Mouse (Mus musculus) spleen, adult 18-20 months (tissue): Measurements from ENCODE around the gene Gm9045.
"Not testable (repeated sequence)": the region's sequence is repeated elsewhere in the genome, so short reads cannot be mapped to it uniquely, and the experiment has no call there.

Source experiments
- DNase-seq, 2 experiments: peaks; one replicate each; pipeline ENCODE4 v3.0.0; 2022; ENCODE audit warnings: mixed read lengths in 2 of 2

The Gm9045 gene

DNA sequence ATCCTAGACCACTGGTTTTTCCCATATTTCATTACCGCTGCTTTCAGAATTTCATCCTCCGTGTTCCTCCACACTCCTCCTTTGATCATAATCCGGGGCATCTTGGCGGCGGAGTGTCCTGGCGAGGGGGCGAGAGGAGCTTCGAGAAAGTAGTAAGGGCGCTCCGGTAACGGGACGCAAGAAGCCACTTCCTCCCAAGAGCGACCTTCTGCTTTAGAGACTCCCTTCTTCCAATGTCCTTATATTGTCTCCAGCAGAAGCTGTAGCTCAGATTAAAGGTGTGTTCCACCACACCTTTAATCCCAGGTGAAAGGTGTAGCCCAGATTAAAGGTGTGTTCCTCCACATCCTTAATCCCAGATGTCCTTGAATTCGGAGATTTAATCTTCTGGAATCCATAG, at the start of gene Gm9045:
TSS of gene Gm9045 (minus strand) at position 101 of the 400 bp plus-strand sequence.
- not testable (repeated sequence) for DNase-seq

DNA sequence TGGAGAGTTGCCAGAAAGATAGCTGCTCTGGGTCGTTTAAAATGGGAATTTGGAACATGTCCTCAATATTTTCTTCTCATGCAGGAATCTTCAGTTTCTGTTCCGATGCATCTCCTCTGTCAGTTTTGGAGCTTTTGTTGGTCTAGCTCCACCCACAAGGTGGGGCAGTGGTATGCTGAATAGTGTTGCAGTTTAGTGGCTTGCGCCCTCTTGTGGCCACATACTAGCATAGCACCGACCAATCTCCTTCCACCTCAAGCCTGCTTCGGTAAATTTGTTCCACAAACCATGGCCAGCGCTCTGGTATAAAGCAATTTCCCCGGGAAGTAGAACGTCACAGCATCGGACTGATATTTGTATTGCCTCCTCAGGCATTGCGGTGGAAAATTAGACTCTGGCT, 32.8 kb upstream of the Gm9045 start:
- peak; percentile 54 to 75 for DNase-seq

DNA sequence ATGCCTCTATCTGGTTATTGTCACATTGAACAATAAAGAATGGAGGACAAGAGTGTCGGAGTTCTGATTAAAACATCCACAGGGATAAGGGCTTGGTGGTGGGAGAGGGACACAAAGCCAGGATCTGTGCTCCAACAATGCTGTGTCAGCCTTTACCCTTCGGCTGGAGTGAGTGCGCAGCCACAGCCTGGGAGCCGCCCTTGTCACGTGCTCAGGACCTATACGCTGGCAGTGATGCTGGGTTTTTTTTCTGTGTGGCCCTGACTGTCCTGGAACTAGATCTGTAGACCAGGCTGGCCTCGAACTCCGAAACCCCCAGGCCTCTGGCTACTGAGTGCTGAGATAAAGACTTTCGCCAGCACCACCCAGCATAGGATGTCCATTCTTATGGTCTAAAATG, 31.9 kb upstream of the Gm9045 start:
- no peak for DNase-seq

DNA sequence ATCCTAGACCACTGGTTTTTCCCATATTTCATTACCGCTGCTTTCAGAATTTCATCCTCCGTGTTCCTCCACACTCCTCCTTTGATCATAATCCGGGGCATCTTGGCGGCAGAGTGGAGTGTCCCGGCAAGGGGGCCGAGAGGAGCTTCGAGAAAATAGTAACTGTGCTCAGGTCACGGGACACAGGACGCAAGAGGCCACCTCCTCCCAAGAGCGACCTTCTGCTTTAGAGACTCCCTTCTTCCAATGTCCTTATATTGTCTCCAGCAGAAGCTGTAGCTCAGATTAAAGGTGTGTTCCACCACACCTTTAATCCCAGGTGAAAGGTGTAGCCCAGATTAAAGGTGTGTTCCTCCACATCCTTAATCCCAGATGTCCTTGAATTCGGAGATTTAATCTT, 16.4 kb upstream of the Gm9045 start, which contains the start of gene Gm9049:
TSS of gene Gm9049 (minus strand) at position 101 of the 400 bp plus-strand sequence.
- DNase-seq, result not testable (repeated sequence)

DNA sequence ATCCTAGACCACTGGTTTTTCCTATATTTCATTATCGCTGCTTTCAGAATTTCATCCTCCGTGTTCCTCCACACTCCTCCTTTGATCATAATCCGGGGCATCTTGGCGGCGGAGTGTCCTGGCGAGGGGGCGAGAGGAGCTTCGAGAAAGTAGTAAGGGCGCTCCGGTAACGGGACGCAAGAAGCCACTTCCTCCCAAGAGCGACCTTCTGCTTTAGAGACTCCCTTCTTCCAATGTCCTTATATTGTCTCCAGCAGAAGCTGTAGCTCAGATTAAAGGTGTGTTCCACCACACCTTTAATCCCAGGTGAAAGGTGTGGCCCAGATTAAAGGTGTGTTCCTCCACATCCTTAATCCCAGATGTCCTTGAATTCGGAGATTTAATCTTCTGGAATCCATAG, 10.9 kb upstream of the Gm9045 start, which contains the start of gene Gm9048:
TSS of gene Gm9048 (minus strand) at position 101 of the 400 bp plus-strand sequence.
- DNase-seq, result not testable (repeated sequence)

DNA sequence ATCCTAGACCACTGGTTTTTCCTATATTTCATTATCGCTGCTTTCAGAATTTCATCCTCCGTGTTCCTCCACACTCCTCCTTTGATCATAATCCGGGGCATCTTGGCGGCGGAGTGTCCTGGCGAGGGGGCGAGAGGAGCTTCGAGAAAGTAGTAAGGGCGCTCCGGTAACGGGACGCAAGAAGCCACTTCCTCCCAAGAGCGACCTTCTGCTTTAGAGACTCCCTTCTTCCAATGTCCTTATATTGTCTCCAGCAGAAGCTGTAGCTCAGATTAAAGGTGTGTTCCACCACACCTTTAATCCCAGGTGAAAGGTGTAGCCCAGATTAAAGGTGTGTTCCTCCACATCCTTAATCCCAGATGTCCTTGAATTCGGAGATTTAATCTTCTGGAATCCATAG, 5.5 kb upstream of the Gm9045 start, which contains the start of gene Gm9046:
TSS of gene Gm9046 (minus strand) at position 101 of the 400 bp plus-strand sequence.
- DNase-seq, result not testable (repeated sequence)

DNA sequence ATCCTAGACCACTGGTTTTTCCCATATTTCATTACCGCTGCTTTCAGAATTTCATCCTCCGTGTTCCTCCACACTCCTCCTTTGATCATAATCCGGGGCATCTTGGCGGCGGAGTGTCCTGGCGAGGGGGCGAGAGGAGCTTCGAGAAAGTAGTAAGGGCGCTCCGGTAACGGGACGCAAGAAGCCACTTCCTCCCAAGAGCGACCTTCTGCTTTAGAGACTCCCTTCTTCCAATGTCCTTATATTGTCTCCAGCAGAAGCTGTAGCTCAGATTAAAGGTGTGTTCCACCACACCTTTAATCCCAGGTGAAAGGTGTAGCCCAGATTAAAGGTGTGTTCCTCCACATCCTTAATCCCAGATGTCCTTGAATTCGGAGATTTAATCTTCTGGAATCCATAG, 5.3 kb downstream of the Gm9045 start, which contains the start of gene Gm9044:
TSS of gene Gm9044 (minus strand) at position 101 of the 400 bp plus-strand sequence.
- not testable (repeated sequence) for DNase-seq

DNA sequence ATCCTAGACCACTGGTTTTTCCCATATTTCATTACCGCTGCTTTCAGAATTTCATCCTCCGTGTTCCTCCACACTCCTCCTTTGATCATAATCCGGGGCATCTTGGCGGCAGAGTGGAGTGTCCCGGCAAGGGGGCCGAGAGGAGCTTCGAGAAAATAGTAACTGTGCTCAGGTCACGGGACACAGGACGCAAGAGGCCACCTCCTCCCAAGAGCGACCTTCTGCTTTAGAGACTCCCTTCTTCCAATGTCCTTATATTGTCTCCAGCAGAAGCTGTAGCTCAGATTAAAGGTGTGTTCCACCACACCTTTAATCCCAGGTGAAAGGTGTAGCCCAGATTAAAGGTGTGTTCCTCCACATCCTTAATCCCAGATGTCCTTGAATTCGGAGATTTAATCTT, 10.8 kb downstream of the Gm9045 start, which contains the start of gene Gm9040:
TSS of gene Gm9040 (minus strand) at position 101 of the 400 bp plus-strand sequence.
- not testable (repeated sequence) for DNase-seq

DNA sequence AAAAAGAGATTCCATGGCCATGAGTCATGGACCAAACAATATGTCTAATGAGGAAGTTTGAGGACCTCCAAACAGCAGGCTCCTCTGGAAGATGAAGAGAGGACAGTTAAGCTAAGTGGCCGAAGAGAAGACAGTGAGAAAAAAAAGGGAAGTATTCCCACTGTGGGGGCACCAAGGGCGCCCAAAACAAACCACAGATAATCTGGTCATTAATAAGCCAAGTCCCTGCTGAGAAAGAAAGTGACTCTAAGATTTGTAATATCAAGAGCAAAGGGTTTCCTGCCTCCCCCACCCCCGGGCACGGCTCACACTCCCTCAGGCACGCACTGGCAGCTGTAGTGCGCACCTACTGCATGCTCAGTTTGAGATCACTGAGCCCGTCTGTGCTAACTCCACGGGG, 18.6 kb downstream of the Gm9045 start:
- no peak for DNase-seq

DNA sequence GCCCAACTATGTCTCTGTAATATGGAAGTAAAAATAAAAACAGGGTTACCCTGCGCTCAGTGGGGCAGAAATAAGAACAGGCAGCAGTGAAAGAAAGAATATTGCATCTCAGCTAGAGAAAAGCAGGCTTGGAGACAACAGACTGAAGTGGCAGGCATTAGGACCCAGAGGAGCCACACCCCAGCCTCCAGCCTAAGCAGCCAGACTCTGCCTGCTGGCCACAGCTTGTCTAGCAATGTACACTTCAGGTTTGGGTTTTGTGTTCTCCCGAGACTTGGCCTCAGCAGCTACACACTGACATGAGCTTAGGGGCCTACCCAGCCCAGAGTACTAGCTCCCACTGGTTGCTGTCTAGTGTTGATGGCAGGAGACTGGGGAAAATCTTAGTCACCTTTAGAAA, 35.5 kb downstream of the Gm9045 start:
- not testable (repeated sequence) for DNase-seq

DNA sequence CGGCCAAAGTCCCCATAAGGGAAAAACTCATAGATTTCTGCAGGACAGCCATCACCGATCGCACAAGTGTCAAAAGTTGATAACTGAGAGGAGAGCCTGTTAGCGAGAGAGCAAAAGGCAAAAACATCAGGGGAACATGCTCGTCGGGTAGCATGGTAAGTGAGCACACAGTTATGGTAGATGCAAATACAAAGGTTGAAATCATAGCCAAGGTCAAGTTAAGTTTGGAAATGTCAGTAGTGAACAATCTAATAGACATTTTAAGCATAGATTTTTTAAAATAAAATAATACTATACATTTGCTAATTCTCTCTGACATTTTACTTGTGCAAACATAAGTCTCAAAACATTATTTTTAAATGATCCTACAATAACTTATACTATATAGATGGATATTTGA, 42.7 kb downstream of the Gm9045 start, which contains the start of gene Iltifb:
TSS of gene Iltifb (minus strand) at position 101 of the 400 bp plus-strand sequence.
- DNase-seq, result no peak
